Mouse (Mus musculus) layer of hippocampus, postnatal 36 days (tissue): ENCODE measurements around the gene Mtm1. TPM values are rescaled to one million over a fixed set of nuclear protein-coding genes. Genes with fewer than 3 reads are reported as not detected.

Experiments used
- DNase-seq, 2 experiments: peaks; one replicate each; pipeline ENCODE4 v3.0.0; 2022
- total RNA-seq, 2 experiments: library from RNA; stranded (reverse); gene quantifications; 2 replicates each; pipeline ENCODE4 v1.2.3; 2021

Mtm1 gene
- 1 to 10 TPM; 6.8 to 8.4 TPM for total RNA-seq

DNA sequence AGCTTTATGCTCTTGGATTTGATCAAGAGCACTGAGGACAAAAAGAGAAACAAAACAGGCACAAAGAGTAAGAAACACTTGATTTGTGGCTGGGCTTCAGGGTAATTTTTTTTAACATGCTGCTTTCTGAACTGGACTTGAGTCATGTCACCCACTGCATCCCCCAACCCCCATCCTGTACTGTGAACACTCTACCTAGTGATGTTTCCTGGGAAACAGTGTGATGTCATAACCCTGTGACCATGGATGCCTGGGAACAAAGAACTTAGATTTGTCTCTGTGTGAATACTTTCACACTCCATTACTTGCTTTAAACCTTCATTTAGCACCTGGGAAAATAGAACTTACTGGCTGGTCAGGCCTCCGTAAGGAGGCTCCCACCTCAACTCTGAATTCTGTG, at the start of gene Mtm1:
Gene Mtm1 (plus strand): TSS at position 301 of the 400 bp plus-strand sequence.
- no peak for DNase-seq

GRCm38 (mm10) chrX:71181526-71181925, 29.0 kb upstream of the Mtm1 start:
- DNase-seq, result no peak

GRCm38 (mm10) chrX:71183671-71184070, 26.9 kb upstream of the Mtm1 start:
- no peak for DNase-seq

GRCm38 (mm10) chrX:71186396-71186795, 24.2 kb upstream of the Mtm1 start:
- DNase-seq, result no peak

GRCm38 (mm10) chrX:71204776-71205175, 5.8 kb upstream of the Mtm1 start:
- no peak for DNase-seq

GRCm38 (mm10) chrX:71205821-71206542, 4.6 kb upstream of the Mtm1 start:
- DNase-seq, result no peak

DNA sequence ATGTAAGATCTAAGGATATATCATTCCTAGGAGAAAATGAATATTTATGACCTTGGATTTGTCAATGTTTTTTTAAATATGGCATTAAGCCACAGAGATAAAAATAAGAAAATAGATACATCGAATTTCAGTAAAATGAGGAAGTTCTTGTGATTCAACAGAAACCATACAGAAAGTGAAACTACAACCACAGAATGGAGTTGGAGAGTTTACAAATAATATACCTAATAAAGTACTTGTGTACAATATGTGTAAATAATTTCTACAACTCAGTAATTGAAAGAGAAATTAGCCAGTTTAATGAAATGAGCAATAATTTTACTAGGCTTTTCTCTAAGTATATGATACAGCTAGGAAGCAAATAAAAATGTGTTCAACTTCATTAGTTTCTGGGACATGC, 4.0 kb upstream of the Mtm1 start:
- no peak for DNase-seq

DNA sequence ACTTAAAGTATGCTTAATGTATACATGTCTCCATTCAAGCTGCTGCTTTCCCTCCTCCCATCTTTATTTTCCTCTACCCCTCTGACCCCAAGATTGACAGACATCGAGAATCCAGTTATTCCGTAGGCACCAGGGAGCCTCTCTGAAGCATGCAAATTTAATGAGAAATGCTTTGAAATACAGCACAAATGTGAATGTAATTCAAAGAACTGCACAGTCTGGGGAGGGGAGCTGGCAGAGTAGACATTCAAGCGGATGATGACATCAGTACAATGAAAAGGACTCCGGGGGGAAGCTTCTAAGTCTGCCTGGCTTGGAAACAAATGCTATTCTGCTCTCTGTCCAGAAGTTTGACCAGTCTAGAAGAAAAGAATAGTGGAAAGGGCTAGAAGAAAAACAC, 2.3 kb downstream of the Mtm1 start:
- DNase-seq, result no peak

DNA sequence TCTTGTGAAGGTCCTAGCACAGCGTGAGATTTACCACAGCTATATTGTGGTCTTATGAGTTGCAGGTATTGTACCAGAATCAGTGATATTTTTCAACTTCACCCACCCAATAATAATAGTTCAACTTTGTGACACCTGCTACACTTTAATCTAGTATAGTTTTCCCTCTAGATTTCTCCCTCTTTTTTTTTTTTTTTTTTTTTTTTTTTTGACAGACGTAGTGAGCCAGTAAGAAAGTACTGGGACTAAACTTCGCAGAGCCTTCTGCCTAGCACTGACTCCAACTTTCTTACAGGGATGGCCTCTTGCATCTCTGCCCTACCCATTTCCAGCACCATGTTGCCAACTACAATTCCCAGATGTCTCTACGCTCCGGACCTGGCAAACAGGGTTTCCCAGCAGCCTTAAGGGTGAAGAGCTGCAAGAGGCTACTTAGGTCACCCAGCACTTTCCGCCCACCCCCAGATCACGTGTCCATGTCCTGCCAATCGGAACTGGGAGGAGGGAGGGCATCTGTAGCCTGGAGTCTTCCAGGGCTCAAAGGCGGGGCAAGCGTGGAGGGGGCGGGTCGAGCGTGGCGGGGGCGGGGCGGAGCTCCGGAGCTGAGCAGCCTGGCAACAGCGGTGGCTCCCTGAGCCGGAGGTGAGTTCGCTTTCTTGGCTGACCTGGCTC, 4.0 kb downstream of the Mtm1 start:
- peak; percentile 69 to 76 for DNase-seq

DNA sequence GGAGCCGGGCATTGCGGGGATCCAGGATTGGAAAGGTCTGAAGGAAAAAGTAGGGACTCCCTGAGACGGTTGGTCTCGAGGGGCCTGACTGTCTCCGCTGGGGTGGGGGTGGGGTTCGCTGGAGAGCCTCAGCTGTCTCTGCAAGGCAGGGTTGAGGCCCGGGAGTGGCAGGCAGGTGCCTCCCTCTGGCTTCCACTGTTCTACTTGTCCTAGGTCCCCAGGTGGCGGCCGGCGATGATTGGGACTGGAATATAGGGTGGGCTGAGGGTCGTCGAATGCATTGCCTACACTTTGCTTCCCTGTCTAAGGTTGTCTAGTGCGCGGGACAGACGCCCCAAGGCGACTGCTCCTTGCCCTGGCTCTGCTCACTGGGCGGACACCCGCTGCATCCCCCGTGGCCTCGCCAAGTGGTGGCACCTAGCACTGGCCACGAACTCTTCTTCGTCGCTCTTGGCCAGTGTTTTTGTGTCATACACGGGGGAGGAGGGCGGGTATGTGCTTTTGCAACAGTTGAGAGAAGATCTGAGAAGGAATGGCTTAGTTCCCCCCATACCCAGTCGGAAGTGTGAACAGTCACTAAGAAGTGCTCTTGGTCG, 4.6 kb downstream of the Mtm1 start:
- DNase-seq, result no peak

DNA sequence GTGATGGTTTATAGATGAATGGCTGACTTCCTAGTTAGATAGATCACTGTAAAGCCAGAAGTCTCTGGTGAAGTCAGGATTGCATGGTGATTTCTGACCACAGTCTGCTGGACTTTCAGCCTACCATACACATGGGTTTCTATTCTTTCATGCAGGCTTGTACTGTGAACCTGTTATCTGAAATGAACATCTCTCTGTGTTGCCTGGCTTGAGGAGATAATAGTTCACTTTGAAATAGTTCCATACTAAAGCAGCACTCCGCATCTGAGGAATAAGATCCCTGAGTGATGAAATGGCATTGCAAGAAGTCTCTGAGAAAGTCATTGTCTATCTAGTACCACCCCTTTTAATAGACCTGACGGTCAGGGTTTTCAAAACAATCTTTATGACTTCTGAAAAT, 6.3 kb downstream of the Mtm1 start:
- no peak for DNase-seq

DNA sequence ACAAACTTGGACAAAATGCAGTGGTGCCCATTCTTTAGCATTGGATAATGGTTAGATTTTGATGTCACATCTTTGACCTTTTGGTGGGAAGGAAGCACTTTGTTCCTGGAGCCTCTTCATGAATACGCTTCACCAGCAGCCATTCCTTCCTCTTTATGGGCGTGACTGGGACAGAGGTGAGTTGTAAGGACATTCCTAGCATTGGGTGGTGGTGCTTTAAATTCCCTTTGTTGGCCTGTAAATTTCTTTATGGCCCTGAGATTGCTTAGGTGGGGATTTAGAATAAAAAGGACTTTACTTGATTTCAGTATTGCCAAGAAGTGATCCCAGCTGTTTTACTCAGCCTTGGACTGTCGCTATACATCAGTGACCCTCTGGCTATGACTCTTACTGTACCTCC, 8.3 kb downstream of the Mtm1 start:
- DNase-seq, result no peak

GRCm38 (mm10) chrX:71220896-71221295, 10.3 kb downstream of the Mtm1 start:
- DNase-seq, result no peak

DNA sequence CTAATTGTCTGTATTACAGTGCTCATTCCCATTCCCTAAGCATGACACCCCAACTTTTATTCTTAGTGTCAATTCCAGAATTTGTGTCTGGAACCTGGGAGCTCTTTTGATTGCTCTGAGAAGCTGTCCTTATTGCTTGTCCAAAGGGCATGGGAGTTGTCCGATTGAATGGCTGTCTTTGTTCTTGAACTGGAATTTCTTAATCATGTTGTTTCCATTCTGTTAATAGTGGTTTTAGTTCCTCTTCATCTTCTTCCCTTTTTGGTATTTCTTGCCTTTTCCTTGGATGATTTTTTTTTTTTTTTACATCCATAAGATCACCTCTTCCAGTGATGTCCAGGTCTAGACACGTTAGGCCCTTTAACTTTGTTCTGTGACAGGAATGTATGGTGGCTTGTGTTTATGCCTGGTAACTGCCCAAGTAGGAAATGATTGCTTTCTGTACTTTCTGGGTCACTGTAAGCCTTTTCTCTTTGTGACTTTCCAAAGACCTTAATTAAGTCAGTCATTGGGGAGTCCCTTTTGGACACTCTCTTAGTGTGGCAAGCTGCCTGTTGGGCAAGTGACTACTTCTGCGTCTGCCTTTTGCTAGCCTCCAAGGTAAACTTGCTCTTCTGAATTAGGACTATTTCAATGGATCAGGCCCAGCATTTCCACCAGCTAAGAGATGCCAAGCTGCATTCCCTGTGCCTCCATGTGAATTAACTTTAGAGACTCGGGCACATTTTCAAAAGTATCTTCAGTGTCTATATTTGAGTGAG, 12.3 kb downstream of the Mtm1 start:
- no peak for DNase-seq

GRCm38 (mm10) chrX:71226881-71227280, 16.3 kb downstream of the Mtm1 start:
- no peak for DNase-seq

- no peak for DNase-seq
Observed at GRCm38 (mm10) chrX:71228200-71228599, 17.6 kb downstream of the Mtm1 start.

DNA sequence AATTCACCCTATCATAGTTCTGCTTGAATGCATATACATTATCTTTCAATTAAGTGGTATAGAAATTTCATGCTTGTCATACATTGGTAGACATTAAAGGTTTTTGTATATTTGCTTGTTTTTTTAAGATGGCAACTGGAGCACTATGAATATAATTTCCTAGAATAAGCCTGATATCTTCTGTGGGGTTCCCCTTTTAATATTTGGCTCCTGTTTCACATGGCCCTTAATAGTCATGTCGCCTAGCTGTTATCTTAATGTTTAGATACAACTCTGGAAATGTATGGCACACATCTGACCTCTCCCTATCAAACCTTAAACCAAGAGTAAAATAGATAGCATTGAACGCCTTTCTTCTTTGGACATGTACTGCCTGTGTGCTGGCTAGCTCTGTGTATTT, 20.3 kb downstream of the Mtm1 start:
- DNase-seq, result no peak

- no peak for DNase-seq
Observed at GRCm38 (mm10) chrX:71256422-71256821, 45.9 kb downstream of the Mtm1 start.

DNA sequence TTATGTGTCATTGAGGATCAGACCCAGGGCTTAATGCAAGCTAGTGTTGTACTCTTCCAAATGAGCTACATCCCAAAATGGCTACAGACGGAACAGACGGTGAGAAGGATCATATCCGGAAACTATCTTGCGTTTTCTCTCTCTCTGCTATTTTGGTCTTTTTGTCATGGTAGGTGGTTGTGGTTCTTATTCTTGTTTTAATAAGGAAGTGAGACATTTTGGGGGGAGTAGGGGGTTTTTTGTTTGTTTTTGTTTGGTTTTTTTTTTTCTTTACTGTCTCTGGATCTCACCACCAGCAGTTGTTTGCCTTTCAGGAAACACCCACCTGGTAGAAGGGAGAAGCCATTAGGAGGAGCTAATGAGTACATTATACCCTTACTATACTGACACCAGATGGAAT, 50.3 kb downstream of the Mtm1 start:
- no peak for DNase-seq

DNA sequence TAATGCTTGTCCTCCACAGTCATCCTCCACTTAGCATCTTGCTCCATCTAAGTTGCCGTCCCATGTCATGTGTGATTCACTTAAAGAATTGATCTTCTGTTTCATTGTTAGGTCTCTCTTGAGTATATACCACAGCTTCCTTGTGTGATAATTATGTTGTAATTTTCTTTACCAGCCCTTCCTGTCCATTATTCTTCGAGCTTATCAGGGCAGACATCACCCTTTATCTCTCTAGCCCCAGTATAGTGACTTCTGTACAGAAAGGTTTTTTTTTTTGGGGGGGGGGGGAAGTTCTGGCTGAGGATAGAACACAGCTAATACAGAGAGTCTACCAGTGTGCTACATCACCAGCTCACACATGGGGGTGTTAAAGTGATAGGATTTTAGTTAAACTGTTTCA, 53.7 kb downstream of the Mtm1 start:
- no peak for DNase-seq

- DNase-seq, result peak; percentile 4 to 9
Observed at GRCm38 (mm10) chrX:71268972-71269371, 58.4 kb downstream of the Mtm1 start.

GRCm38 (mm10) chrX:71274150-71274549, 63.6 kb downstream of the Mtm1 start:
- no peak for DNase-seq

GRCm38 (mm10) chrX:71285473-71285872, 74.9 kb downstream of the Mtm1 start:
- DNase-seq, result no peak
